Mouse (Mus musculus): ENCODE results near the gene Nipal1. TPM values are rescaled to one million over a fixed set of nuclear protein-coding genes. Genes with fewer than 3 reads are reported as not detected.
A peak's percentile ranks its signal among the peaks of the same experiment; 100 is the strongest.

Nipal1 gene
- polyA plus RNA-seq, 1 experiment: 0.93 TPM

DNA sequence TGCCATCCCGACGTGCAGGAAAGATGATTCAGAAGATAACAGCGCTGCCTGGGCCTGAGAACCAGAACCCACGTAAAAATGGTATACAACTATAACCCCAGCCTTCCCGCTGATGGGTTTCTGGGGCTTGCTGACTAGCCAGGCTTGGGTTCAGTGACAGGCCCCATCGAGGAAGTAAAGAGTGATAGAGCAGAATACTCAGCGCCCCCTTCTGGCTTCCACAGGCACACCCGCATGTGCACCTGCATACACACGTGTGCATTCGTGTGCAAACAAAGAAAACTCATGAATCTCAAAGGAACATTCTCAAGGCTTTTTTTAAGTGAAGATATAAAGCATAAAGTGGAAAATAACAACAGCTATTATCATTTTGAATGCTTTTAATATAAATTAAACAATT is 1.5 kb upstream of the Nipal1 start:
- TF ChIP-seq EP300 (IDR thresholded peaks at IDR 0.05; ENCODE audit: insufficient read depth, low read depth, low read length): no peak
- TF ChIP-seq CTCF (IDR thresholded peaks at IDR 0.05; ENCODE audit: low read depth, low read length): peak; percentile 68
- no peak for TF ChIP-seq POLR2A (IDR thresholded peaks at IDR 0.05; ENCODE audit: insufficient read depth, low read length)
- no peak overlapping the region for H3K27ac ChIP-seq (ENCODE audit: insufficient read depth, low read length)
- H3K9ac ChIP-seq (ENCODE audit: low read depth, poor library complexity, severe bottlenecking): no peak overlapping the region
- no peaks in the 10 kb centered on the region for H3K9me3 ChIP-seq (replicated peaks; ENCODE audit: control insufficient read depth, insufficient read depth, low read length, poor library complexity, severe bottlenecking)
- no peaks in the 10 kb centered on the region for H3K27me3 ChIP-seq (ENCODE audit: control insufficient read depth, insufficient read depth, low read length, poor library complexity, severe bottlenecking)
- H3K36me3 ChIP-seq (ENCODE audit: control insufficient read depth, insufficient read depth, low read length, poor library complexity, severe bottlenecking): no peaks in the 10 kb centered on the region
- no peak overlapping the region for H3K4me3 ChIP-seq (ENCODE audit: low read depth, low read length)
- H3K4me1 ChIP-seq (ENCODE audit: control insufficient read depth, insufficient read depth, low read length): no peaks in the 10 kb centered on the region

DNA sequence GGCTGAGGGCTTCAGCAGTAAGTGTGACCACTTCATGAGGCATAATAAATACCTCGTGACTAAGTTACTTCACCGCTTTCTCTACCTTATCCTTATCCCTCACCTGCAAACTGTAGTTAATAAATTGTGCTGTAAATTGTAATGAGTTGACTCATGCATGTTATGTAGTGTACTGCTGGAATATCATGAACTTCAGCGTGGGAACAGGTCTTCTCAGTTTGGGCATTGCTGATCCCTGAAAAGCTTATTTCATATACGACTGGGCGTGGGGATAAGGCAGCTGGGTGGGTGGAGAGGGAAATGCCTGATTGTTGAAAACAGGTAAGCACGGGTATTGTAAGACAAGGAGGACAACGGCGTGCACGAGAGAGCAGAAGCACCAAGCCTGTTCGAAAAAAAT is 599 bp upstream of the Nipal1 start:
- Histone ChIP-seq H3K36me3 (ENCODE audit: control insufficient read depth, insufficient read depth, low read length, poor library complexity, severe bottlenecking) (no peaks in the 10 kb centered on the region), H3K27ac (ENCODE audit: insufficient read depth, low read length) (no peak overlapping the region), H3K4me3 (ENCODE audit: low read depth, low read length) (peak overlapping the region; percentile 72), H3K9me3 (replicated peaks; ENCODE audit: control insufficient read depth, insufficient read depth, low read length, poor library complexity, severe bottlenecking) (no peaks in the 10 kb centered on the region), H3K4me1 (ENCODE audit: control insufficient read depth, insufficient read depth, low read length) (no peaks in the 10 kb centered on the region), H3K27me3 (ENCODE audit: control insufficient read depth, insufficient read depth, low read length, poor library complexity, severe bottlenecking) (no peaks in the 10 kb centered on the region), H3K9ac (ENCODE audit: low read depth, poor library complexity, severe bottlenecking) (no peak overlapping the region)
- TF ChIP-seq POLR2A (IDR thresholded peaks at IDR 0.05; ENCODE audit: insufficient read depth, low read length) (no peak), EP300 (IDR thresholded peaks at IDR 0.05; ENCODE audit: insufficient read depth, low read depth, low read length) (no peak), CTCF (IDR thresholded peaks at IDR 0.05; ENCODE audit: low read depth, low read length) (no peak)

DNA sequence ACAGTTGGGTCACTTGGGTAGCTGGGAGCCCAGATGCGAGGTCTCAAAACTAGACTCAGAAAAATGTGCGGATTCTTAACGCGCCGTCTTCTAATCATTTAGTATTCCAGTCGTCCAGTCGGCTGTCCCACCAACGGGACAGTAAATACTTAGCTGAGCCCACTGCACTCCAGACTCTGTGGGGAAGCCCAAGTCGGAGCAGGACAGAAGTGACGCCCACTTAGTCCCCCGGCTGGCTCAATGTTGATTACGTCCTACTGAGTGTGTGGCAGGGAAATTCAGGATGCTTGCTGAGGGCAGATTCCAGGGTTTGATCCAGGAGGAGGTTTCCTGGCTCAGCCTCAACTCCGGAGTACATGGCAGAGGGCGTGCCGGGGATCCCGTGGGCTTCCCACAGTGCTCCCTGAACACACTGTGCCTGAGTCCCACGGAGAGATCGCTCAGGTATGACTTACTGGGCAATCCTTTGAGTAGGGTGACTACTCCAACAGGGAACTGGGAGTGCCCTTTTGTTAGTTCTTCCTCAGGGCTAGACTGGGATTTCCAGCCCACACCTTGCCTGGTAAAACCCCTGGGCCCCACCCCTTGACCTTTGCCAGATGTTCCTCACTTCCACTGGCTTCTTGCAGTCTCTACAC is 482 bp downstream of the Nipal1 start:
- Histone ChIP-seq H3K9me3 (replicated peaks; ENCODE audit: control insufficient read depth, insufficient read depth, low read length, poor library complexity, severe bottlenecking) (no peaks in the 10 kb centered on the region), H3K4me1 (ENCODE audit: control insufficient read depth, insufficient read depth, low read length) (no peaks in the 10 kb centered on the region), H3K27ac (ENCODE audit: insufficient read depth, low read length) (no peak overlapping the region), H3K9ac (ENCODE audit: low read depth, poor library complexity, severe bottlenecking) (no peak overlapping the region; the same call in 1 of the 2 replicates), H3K4me3 (ENCODE audit: low read depth, low read length) (peak overlapping the region; percentile 72), H3K36me3 (ENCODE audit: control insufficient read depth, insufficient read depth, low read length, poor library complexity, severe bottlenecking) (no peaks in the 10 kb centered on the region), H3K27me3 (ENCODE audit: control insufficient read depth, insufficient read depth, low read length, poor library complexity, severe bottlenecking) (no peaks in the 10 kb centered on the region)
- no peak for TF ChIP-seq POLR2A (IDR thresholded peaks at IDR 0.05; ENCODE audit: insufficient read depth, low read length)
- no peak for TF ChIP-seq CTCF (IDR thresholded peaks at IDR 0.05; ENCODE audit: low read depth, low read length)
- no peak for TF ChIP-seq EP300 (IDR thresholded peaks at IDR 0.05; ENCODE audit: insufficient read depth, low read depth, low read length)

DNA sequence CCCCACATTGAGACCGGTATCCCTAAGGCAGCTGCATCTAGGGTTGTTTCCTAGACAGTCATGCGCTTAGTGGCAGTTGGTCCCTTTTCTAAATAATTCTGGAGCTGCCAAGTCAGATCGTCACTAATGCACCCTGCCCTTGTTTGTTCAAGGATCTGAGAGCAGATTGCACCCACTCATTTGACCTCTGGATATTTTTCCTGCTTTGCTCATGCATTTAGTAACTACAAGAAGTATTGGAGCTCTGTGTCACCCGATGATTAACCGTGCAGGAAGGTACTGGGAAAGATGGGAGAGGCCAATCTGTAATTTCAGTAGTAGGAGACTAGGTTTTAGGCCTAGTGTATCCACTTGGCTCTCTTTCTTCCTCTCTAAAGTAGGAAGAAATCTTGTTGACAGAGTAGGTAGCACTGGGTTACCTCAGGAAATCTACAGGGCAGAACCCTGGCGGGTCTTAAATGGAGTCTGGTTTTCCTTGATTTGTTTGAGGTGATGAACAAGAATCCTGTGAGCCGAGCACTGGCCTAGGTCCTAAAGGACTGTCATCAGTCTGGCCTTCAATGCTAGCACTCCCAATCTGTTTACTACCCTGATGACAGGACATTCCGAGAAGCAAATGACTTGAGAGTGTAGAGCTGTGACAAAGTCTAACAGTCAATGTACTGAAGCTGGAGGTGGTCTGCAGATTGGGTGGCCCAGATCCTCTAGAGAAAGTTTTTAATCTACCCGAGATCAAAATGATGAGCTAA is 1.6 kb downstream of the Nipal1 start:
- H3K4me1 ChIP-seq (ENCODE audit: control insufficient read depth, insufficient read depth, low read length): no peaks in the 10 kb centered on the region
- no peak overlapping the region for H3K27ac ChIP-seq (ENCODE audit: insufficient read depth, low read length)
- TF ChIP-seq EP300 (IDR thresholded peaks at IDR 0.05; ENCODE audit: insufficient read depth, low read depth, low read length) (no peak), CTCF (IDR thresholded peaks at IDR 0.05; ENCODE audit: low read depth, low read length) (no peak), POLR2A (IDR thresholded peaks at IDR 0.05; ENCODE audit: insufficient read depth, low read length) (no peak)
- no peaks in the 10 kb centered on the region for H3K27me3 ChIP-seq (ENCODE audit: control insufficient read depth, insufficient read depth, low read length, poor library complexity, severe bottlenecking)
- no peak overlapping the region for H3K4me3 ChIP-seq (ENCODE audit: low read depth, low read length)
- no peaks in the 10 kb centered on the region for H3K9me3 ChIP-seq (replicated peaks; ENCODE audit: control insufficient read depth, insufficient read depth, low read length, poor library complexity, severe bottlenecking)
- H3K9ac ChIP-seq (ENCODE audit: low read depth, poor library complexity, severe bottlenecking): no peak overlapping the region
- no peaks in the 10 kb centered on the region for H3K36me3 ChIP-seq (ENCODE audit: control insufficient read depth, insufficient read depth, low read length, poor library complexity, severe bottlenecking)

DNA sequence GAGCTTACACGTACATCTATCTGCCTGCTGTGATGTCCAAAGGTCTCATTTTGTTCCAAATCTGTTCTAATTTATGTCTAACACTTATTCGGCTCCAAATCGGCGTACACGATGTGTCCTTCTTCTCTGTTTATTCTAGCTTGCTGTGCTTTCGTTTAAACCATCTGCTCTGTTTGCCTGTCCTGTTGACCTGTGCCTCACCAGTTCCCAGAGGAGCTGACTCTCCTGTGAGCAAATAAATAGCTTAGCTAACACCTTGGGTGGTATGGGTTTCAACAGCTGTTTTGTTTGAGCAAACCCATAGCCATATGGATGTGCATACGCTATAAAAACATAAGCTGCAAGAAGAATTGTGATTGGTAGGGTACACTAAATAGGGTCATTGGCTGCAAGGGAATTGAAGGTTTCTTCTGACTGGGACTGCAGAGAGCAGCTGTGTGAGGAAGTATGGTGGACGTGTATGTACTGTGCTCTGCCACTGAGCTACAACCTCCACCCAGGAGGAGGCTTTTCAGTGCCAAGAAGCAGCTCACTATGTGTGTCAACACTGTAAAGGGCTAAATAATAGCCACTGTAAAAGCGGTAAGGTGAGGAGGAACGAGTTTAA is 5.6 kb downstream of the Nipal1 start:
- Histone ChIP-seq H3K27me3 (ENCODE audit: control insufficient read depth, insufficient read depth, low read length, poor library complexity, severe bottlenecking) (no peaks in the 10 kb centered on the region), H3K9ac (ENCODE audit: low read depth, poor library complexity, severe bottlenecking) (no peak overlapping the region), H3K4me1 (ENCODE audit: control insufficient read depth, insufficient read depth, low read length) (no peaks in the 10 kb centered on the region), H3K4me3 (ENCODE audit: low read depth, low read length) (no peak overlapping the region), H3K27ac (ENCODE audit: insufficient read depth, low read length) (no peak overlapping the region), H3K36me3 (ENCODE audit: control insufficient read depth, insufficient read depth, low read length, poor library complexity, severe bottlenecking) (no peaks in the 10 kb centered on the region), H3K9me3 (replicated peaks; ENCODE audit: control insufficient read depth, insufficient read depth, low read length, poor library complexity, severe bottlenecking) (no peaks in the 10 kb centered on the region)
- TF ChIP-seq EP300 (IDR thresholded peaks at IDR 0.05; ENCODE audit: insufficient read depth, low read depth, low read length): no peak

DNA sequence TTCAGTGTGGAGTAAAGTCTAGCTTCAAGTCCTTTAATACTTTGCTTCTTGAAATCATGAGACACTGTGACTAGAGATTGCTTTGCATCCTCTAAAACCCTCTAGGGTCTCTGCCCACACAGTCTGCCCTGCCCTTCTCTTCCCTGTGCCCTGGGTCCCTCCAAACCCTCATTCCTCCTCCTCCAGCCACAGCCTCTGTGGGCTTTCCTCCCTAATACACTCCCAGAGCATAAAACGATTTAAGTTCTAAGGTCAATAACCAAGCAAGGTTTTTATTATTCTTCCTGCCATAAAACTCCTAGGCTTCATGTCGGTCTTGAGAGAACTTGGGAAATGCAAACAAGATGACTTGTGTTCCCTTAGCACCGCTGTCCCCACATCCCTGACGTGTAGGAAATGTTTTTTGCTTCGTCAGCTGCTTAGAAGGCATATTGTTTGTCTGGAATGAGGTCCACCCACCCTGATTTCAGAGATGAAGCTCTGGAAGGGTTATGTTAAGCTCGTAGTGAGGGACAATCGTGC is 8.7 kb downstream of the Nipal1 start:
- Histone ChIP-seq H3K9ac (ENCODE audit: low read depth, poor library complexity, severe bottlenecking) (no peak overlapping the region), H3K9me3 (replicated peaks; ENCODE audit: control insufficient read depth, insufficient read depth, low read length, poor library complexity, severe bottlenecking) (no peaks in the 10 kb centered on the region), H3K4me3 (ENCODE audit: low read depth, low read length) (no peak overlapping the region), H3K27ac (ENCODE audit: insufficient read depth, low read length) (no peak overlapping the region), H3K4me1 (ENCODE audit: control insufficient read depth, insufficient read depth, low read length) (no peaks in the 10 kb centered on the region), H3K36me3 (ENCODE audit: control insufficient read depth, insufficient read depth, low read length, poor library complexity, severe bottlenecking) (no peaks in the 10 kb centered on the region), H3K27me3 (ENCODE audit: control insufficient read depth, insufficient read depth, low read length, poor library complexity, severe bottlenecking) (no peaks in the 10 kb centered on the region)
- TF ChIP-seq EP300 (IDR thresholded peaks at IDR 0.05; ENCODE audit: insufficient read depth, low read depth, low read length) (no peak), CTCF (IDR thresholded peaks at IDR 0.05; ENCODE audit: low read depth, low read length) (no peak), POLR2A (IDR thresholded peaks at IDR 0.05; ENCODE audit: insufficient read depth, low read length) (no peak)

Measured in ES-Bruce4 (cell line).